Mouse (Mus musculus) testis, adult 2 months (tissue): ENCODE results near the gene Slc22a20. TPM values are rescaled to one million over a fixed set of nuclear protein-coding genes. Genes with fewer than 3 reads are reported as not detected.

Experiments
- H3K27ac ChIP-seq: fragments of 200-500 bp; 2 replicates; pipeline ENCODE4 v1.5.1; 2012; ENCODE audit warnings: low read depth, low read length; ENCODE audit not compliant: control insufficient read depth, insufficient read depth
- H3K27me3 ChIP-seq: fragments of 200-500 bp; 2 replicates; pipeline ENCODE4 v1.6.1; 2012; ENCODE audit warnings: mild to moderate bottlenecking, low read length, moderate library complexity; ENCODE audit not compliant: control insufficient read depth, insufficient read depth
- H3K36me3 ChIP-seq: fragments of 200-500 bp; 2 replicates; pipeline ENCODE4 v1.6.1; 2012; ENCODE audit warnings: mild to moderate bottlenecking, low read length; ENCODE audit not compliant: control insufficient read depth, insufficient read depth
- H3K4me1 ChIP-seq: fragments of 200-500 bp; 2 replicates; pipeline ENCODE4 v1.6.1; 2012; ENCODE audit warnings: low read length; ENCODE audit not compliant: control insufficient read depth, insufficient read depth
- H3K4me3 ChIP-seq: fragments of 200-500 bp; 2 replicates; pipeline ENCODE4 v1.5.1; 2012; ENCODE audit warnings: low read depth, mild to moderate bottlenecking, low read length, moderate library complexity, mixed read lengths; ENCODE audit not compliant: control insufficient read depth
- CTCF ChIP-seq: fragments of 200-500 bp; IDR thresholded peaks from 2 replicates; pipeline ENCODE4 v1.5.1; 2012; ENCODE audit warnings: low read depth, mild to moderate bottlenecking, inconsistent platforms, low read length, moderate library complexity; ENCODE audit not compliant: control insufficient read depth, insufficient read depth, insufficient replicate concordance
- POLR2A ChIP-seq: fragments of 200-500 bp; IDR thresholded peaks from 2 replicates; pipeline ENCODE4 v1.6.1; 2012; ENCODE audit warnings: low read depth, mild to moderate bottlenecking, inconsistent platforms, low read length, moderate library complexity; ENCODE audit not compliant: control insufficient read depth
- polyA plus RNA-seq: library from polyadenylated mRNA; depleted of rRNA; stranded (reverse); fragments of >200 nt; gene quantifications from 2 replicates; pipeline ENCODE4 v1.2.3, GENCODE M21; 2012

The Slc22a20 gene
- polyA plus RNA-seq, 1 experiment: 0.06 TPM

GRCm38 (mm10) chr19:6005541-6005940 lies 19.6 kb upstream of the Slc22a20 start:
- H3K27ac ChIP-seq: no peak overlapping the region
- no peaks in the 10 kb centered on the region for H3K27me3 ChIP-seq
- TF ChIP-seq CTCF (no peak), POLR2A (no peak)
- no peak overlapping the region for H3K4me3 ChIP-seq
- H3K4me1 ChIP-seq: no peaks in the 10 kb centered on the region
- H3K36me3 ChIP-seq: no peaks in the 10 kb centered on the region

DNA sequence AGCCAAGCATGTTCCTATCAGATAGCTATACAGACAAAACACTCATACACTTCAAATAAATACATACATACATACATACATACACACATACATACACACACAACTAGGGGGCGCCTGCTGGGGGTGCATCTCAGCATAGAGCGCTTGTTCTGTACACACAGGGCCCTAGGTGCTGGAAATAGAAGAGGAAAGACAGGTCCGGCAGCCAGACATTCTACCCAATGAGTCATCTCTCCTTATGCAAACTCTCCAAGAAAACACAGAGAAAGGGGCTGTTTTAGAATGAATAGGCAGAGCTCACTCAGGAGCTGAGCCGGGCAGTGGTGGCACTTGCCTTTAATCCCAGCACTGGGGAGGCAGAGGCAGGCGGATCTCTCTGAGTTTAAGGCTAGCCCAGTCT lies 14.0 kb upstream of the Slc22a20 start:
- Histone ChIP-seq H3K36me3 (no peaks in the 10 kb centered on the region), H3K4me3 (no peak overlapping the region), H3K4me1 (no peaks in the 10 kb centered on the region), H3K27me3 (no peaks in the 10 kb centered on the region), H3K27ac (no peak overlapping the region)
- TF ChIP-seq POLR2A (no peak), CTCF (no peak)

DNA sequence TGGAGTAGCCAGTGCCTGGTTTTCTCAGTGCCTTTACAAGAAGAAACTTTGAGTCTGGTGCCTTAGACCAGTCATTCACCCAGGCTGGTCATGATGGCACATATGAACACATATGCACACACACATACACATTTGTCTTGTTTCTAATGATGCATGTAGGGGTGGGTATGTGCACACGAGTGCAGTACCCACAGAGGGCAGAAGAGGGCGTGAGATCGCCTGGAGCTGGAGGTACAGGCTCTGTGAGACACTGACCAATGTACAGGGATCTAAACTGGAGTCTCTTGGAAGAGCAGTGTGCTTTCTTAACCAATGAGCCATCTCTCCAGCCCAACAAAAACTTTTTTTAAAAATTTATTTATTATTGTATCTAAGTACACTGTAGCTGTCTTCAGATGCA lies 12.2 kb upstream of the Slc22a20 start:
- no peaks in the 10 kb centered on the region for H3K36me3 ChIP-seq
- H3K4me3 ChIP-seq: no peak overlapping the region
- no peaks in the 10 kb centered on the region for H3K27me3 ChIP-seq
- TF ChIP-seq CTCF (peak; percentile 56; the same call in 1 of the 2 replicates), POLR2A (no peak)
- H3K27ac ChIP-seq: no peak overlapping the region
- H3K4me1 ChIP-seq: no peaks in the 10 kb centered on the region

- Histone ChIP-seq H3K4me1 (peaks cover 2% of the 10 kb centered on the region), H3K36me3 (no peaks in the 10 kb centered on the region), H3K27me3 (no peaks in the 10 kb centered on the region), H3K27ac (no peak overlapping the region), H3K4me3 (no peak overlapping the region)
- TF ChIP-seq POLR2A (no peak), CTCF (no peak)
These were observed 8.8 kb upstream of the Slc22a20 start for GRCm38 (mm10) chr19:5994711-5995110.

- TF ChIP-seq POLR2A (no peak), CTCF (no peak)
- Histone ChIP-seq H3K4me3 (no peak overlapping the region), H3K36me3 (no peaks in the 10 kb centered on the region), H3K27ac (no peak overlapping the region), H3K4me1 (peaks cover 10% of the 10 kb centered on the region), H3K27me3 (no peaks in the 10 kb centered on the region)
These were observed 6.1 kb upstream of the Slc22a20 start for GRCm38 (mm10) chr19:5992012-5992411.

GRCm38 (mm10) chr19:5991467-5991866 lies 5.5 kb upstream of the Slc22a20 start:
- Histone ChIP-seq H3K4me1 (peaks cover 10% of the 10 kb centered on the region), H3K27ac (no peak overlapping the region), H3K27me3 (no peaks in the 10 kb centered on the region), H3K4me3 (no peak overlapping the region), H3K36me3 (no peaks in the 10 kb centered on the region)
- no peak for TF ChIP-seq CTCF
- no peak for TF ChIP-seq POLR2A

DNA sequence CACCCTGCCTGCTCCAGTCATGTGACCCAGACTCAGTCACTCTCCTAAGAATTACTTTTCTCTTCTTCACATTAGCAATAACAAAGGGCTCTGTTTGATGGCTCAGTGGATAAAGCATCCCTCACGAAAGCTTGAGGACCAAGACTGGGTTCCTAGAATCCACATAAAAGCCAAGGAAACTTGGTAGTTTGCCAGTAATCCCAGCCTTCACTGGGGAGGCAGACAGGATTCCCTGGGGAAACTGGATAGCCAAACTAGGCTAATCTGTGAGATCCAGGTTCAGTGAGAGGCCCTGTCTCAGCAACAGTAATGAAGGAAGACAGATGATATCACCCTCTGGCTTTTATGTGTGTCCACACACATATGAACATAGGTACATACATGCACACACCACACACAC lies 5.0 kb upstream of the Slc22a20 start:
- Histone ChIP-seq H3K4me1 (peaks cover 10% of the 10 kb centered on the region), H3K27ac (no peak overlapping the region), H3K36me3 (no peaks in the 10 kb centered on the region), H3K27me3 (no peaks in the 10 kb centered on the region), H3K4me3 (no peak overlapping the region)
- TF ChIP-seq POLR2A: no peak
- no peak for TF ChIP-seq CTCF

DNA sequence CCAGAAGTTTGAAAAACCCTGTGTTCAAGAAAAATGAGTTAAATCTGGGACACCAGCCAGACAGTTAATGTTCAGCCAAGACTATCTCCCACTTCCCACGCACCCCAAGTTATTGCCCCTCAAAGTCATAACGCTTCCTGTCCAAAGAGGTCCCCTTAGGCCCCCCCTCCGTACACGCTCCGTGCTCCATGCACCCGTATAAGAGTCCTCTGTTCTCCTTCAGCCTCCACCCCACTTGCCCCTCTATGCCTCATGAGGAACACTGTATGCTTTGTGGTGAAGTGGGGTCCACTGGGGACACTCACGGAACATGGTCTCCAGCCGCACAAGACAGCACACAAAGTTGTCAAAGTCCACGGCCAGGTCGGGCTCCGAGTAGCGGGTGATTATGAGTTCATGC lies 4.1 kb upstream of the Slc22a20 start:
- no peak overlapping the region for H3K4me3 ChIP-seq
- no peaks in the 10 kb centered on the region for H3K27me3 ChIP-seq
- H3K4me1 ChIP-seq: peaks cover 10% of the 10 kb centered on the region
- H3K27ac ChIP-seq: no peak overlapping the region
- no peak for TF ChIP-seq CTCF
- no peak for TF ChIP-seq POLR2A
- no peaks in the 10 kb centered on the region for H3K36me3 ChIP-seq
